Mouse (Mus musculus) T-cell, adult 2 months (primary cell): Measurements from ENCODE around the gene Numa1.
A peak's percentile ranks its signal among the peaks of the same experiment; 100 is the strongest.

Experiments used
- DNase-seq: peaks from one replicate; pipeline ENCODE4 v3.0.0; 2022; ENCODE audit warnings: low spot score

Gene Numa1

DNA sequence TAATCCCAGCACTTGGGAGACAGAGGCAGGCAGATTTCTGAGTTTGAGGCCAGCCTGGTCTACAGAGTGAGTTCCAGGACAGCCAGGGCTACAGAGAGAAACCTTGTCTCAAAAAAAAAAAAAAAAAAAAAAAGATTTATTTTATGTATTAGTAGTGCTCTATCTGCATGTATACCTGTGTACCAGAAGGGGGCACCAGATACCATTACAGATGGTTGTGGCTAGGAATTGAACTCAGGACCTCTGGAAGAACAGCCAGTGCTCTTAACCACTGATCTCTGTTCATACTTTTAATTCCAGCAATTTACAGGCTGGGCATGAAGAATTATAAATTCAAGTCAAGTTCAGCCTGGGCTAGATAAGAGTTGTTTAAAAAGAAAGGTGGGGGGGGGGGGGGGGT, 114.6 kb downstream of the Numa1 start:
- peak; percentile 11 for DNase-seq

DNA sequence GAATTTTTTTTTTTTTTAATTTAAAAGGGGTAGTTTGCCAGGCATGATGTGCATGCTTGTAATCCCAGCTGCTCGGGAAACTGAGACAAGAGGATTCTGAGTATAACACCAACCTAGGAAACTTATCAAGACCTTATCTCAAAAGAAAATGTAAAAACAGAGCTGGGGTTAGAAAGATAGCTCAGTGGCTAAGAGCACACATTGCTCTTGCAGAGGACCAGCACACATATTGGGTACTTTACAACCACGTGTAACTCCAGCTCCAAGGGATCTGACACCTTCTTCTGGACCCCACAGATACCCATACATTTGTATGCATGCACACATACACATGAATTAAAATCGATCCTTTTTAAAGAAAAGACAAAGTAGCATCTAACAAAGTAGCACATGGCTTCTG, 127.4 kb downstream of the Numa1 start:
- DNase-seq = no peak

- no peak for DNase-seq
These were observed 128.3 kb downstream of the Numa1 start for GRCm38 (mm10) chr7:102062203-102062602.

DNA sequence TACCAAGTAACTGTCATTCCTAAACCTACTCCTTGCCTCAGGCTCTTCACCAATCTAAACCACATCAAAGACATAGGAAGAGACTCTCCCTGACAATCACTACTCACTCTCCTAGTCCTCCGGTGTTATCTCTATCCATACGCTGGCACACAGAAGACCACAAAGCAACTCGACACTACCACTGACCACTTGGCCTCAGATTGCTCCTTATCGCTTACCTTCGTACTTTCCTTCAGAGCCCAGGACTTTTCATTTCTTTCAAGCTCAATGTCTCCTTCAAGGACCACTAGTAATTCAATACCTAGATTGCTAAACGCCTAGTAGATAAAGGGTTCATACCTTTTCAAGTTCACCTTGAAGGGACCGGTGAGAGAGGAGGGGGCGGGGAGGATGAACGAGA, 130.0 kb downstream of the Numa1 start:
- DNase-seq = no peak
